In the genomic region with DNA sequence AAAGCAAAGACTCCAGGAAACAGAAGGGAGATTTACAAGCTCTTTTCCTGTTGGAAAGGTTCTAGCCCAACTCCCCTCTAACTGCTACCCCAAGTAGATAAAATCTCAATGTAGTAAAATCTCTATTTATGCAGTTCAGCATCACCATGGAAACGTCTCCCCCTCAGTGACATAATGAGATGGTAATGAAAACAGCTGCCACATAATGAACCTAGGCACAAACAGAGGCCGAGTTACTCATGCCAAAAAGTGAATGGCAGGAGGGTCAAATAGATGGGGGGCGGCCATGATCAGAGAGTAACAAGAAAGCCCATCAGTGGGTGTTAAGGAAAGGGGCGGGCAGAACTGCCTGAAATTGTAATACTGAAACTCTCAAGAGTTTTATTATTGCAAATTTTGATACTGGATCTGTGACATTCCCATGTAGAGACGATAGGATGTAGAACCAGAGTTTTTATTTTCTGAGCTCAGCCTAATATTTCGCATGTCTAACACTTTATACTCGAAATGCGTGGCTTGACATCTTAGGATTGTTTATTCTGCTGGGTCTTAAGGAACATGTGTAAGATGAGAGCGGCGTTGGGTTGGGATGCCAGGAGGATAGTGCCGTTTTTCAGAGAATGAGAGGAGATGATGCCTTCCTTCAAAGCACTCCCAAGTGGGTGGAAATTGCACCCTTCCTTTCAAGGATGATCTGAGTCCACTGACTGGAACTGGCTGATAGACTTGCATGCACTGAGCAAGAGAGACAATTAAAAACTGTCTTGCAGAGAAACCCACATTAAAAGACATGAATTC, we compare ENCODE assay signal across 11 mouse cellular contexts. TPM values are rescaled to one million over a fixed set of nuclear protein-coding genes. Genes with fewer than 3 reads are reported as not detected.
DNase-seq lines count a peak whose midpoint lies in the region; ATAC-seq lines count a peak whose summit lies in the region.
"Had no signal": no experiment of that assay in that cellular context is flagged by ENCODE, and none has a peak within 500 bp of the region (broad histone marks: within the 10 kb centered on the region; RNA-seq: fewer than 3 reads in every experiment).

No protein-coding gene starts in this region.

- DNase-seq in embryo, embryonic 11.5 days (ENCODE audit: low read depth, low spot score) = peak; percentile 4
- peak; percentile 95 for DNase-seq in forebrain, embryonic 14.5 days (ENCODE audit: low spot score)
- peak; percentile 43 to 51 for DNase-seq in layer of hippocampus, adult 8-10 months (ENCODE audit: low spot score in 2 of 2)
- DNase-seq in lung, adult 18-20 months = no peak
- DNase-seq in gastrocnemius, adult 8-10 months (ENCODE audit: low spot score in 2 of 2) = no peak
- no peak for DNase-seq in limb, embryonic 10.5 days (ENCODE audit: low spot score)

- no peak overlapping the region for H3K4me3 ChIP-seq in forebrain, embryonic 14.5 days (ENCODE audit: low read depth, low read length)
- no peak overlapping the region for H3K4me3 ChIP-seq in neural tube, embryonic 12.5 days
- no peak overlapping the region for H3K4me3 ChIP-seq in limb, embryonic 10.5 days
- H3K4me3 ChIP-seq: erythroblast, embryonic 14.5 days had no signal

- peak; percentile 98 for ATAC-seq in forebrain, embryonic 14.5 days
- ATAC-seq in neural tube, embryonic 12.5 days (ENCODE audit: low FRiP score, low read depth) = peak; percentile 92

- peak overlapping the region; percentile 28; the same call in 1 of the 2 replicates for H3K4me2 ChIP-seq in forebrain, embryonic 14.5 days (ENCODE audit: low read length)
- no peak overlapping the region for H3K4me2 ChIP-seq in neural tube, embryonic 12.5 days (replicated peaks)

- H3K4me1 ChIP-seq in forebrain, embryonic 14.5 days (ENCODE audit: control insufficient read depth, insufficient read depth, low read length) = peaks cover 12% of the 10 kb centered on the region
- H3K4me1 ChIP-seq in neural tube, embryonic 12.5 days = peaks cover 7% of the 10 kb centered on the region; the same call in 1 of the 2 replicates
- peaks cover 7% of the 10 kb centered on the region; the same call in 1 of the 2 replicates for H3K4me1 ChIP-seq in limb, embryonic 10.5 days

- no peaks in the 10 kb centered on the region for H3K9me3 ChIP-seq in forebrain, embryonic 14.5 days (replicated peaks; ENCODE audit: control insufficient read depth, low read length)
- H3K9me3 ChIP-seq in neural tube, embryonic 12.5 days = no peaks in the 10 kb centered on the region
- no peaks in the 10 kb centered on the region for H3K9me3 ChIP-seq in limb, embryonic 10.5 days (replicated peaks)

- peak overlapping the region; percentile 63; the same call in 1 of the 2 replicates for H3K27ac ChIP-seq in forebrain, embryonic 14.5 days (ENCODE audit: low read depth, low read length)
- H3K27ac ChIP-seq in neural tube, embryonic 12.5 days = no peak overlapping the region
- H3K27ac ChIP-seq in limb, embryonic 10.5 days = no peak overlapping the region

- no peaks in the 10 kb centered on the region for H3K36me3 ChIP-seq in forebrain, embryonic 14.5 days (ENCODE audit: control insufficient read depth, insufficient read depth, low read length)
- H3K36me3 ChIP-seq in neural tube, embryonic 12.5 days = no peaks in the 10 kb centered on the region
- H3K36me3 ChIP-seq in limb, embryonic 10.5 days = no peaks in the 10 kb centered on the region

- H3K27me3 ChIP-seq in forebrain, embryonic 14.5 days (replicated peaks; ENCODE audit: control insufficient read depth, insufficient read depth, low read length) = no peaks in the 10 kb centered on the region
- H3K27me3 ChIP-seq in neural tube, embryonic 12.5 days (replicated peaks) = no peaks in the 10 kb centered on the region
- H3K27me3 ChIP-seq in limb, embryonic 10.5 days (ENCODE audit: low read depth, poor library complexity, severe bottlenecking) = no peaks in the 10 kb centered on the region

- 10% methylated on average over 11 of the region's 11 CpGs for WGBS in forebrain, embryonic 14.5 days
- WGBS in neural tube, embryonic 12.5 days = 57% methylated on average over 11 of the region's 11 CpGs
- 76% methylated on average over 11 of the region's 11 CpGs for WGBS in limb, embryonic 10.5 days

- no peak overlapping the region for H3K9ac ChIP-seq in forebrain, embryonic 14.5 days (ENCODE audit: low read length)
- no peak overlapping the region for H3K9ac ChIP-seq in neural tube, embryonic 12.5 days

RNA-seq across cellular contexts. Expression of a gene that starts 24.0 kb away (rescaled TPM):
- polyA plus RNA-seq in forebrain, embryonic 14.5 days (2014; fragmentation: Nextera tagmentation; extraction: Ambion mirVana) = not detected in 2 replicates
- total RNA-seq in layer of hippocampus, adult 8-10 months (2022) = not detected
- not detected in 2 replicates for polyA plus RNA-seq in neural tube, embryonic 12.5 days (2016; fragmentation: Nextera tagmentation; extraction: Ambion mirVana)
- not detected for total RNA-seq in gastrocnemius, adult 8-10 months (2022)
- polyA plus RNA-seq in limb, embryonic 10.5 days (2016; fragmentation: Nextera tagmentation; extraction: Ambion mirVana) = not detected in 2 replicates
- total RNA-seq: adrenal gland, postnatal 4 days had no signal
- polyA plus RNA-seq: erythroblast, embryonic 14.5 days; intestine, embryonic 14.5 days; liver, embryonic 16.5 days had no signal

RNA-seq across cellular contexts. Expression of a gene that starts 38.4 kb away (rescaled TPM):
- polyA plus RNA-seq in forebrain, embryonic 14.5 days (2014; fragmentation: Nextera tagmentation; extraction: Ambion mirVana) = 27.8 and 38.2 TPM in 2 replicates
- total RNA-seq in layer of hippocampus, adult 8-10 months (2022) = 10 to 100 TPM; 61.0 to 71.9 (median 67.6) TPM
- 22.3 and 23.0 TPM in 2 replicates for polyA plus RNA-seq in neural tube, embryonic 12.5 days (2016; fragmentation: Nextera tagmentation; extraction: Ambion mirVana)
- total RNA-seq in gastrocnemius, adult 8-10 months (2022) = 10 to 100 TPM; 57.5 to 61.6 (median 57.9) TPM
- 12.8 and 17.5 TPM in 2 replicates for polyA plus RNA-seq in limb, embryonic 10.5 days (2016; fragmentation: Nextera tagmentation; extraction: Ambion mirVana)

Comparison
In these comparisons a context has a peak if more than half of its experiments do, and no peak if none do; other contexts are left out.
1. DNase-seq: peak in embryo, embryonic 11.5 days (single experiment), forebrain, embryonic 14.5 days (single experiment) and layer of hippocampus, adult 8-10 months (2 of 2); none in lung, adult 18-20 months (0 of 2), gastrocnemius, adult 8-10 months (0 of 2) and limb, embryonic 10.5 days (single experiment).